Mouse (Mus musculus): ENCODE measurements at regions not wholly inside any gene's neighbourhood (a gene's known extent, or its start where the extent isn't known, plus 50 kb on each side); places are given as distances from the start of the nearest gene placed in this dataset.

- DNase-seq (ENCODE audit: low spot score): no peak
These were observed 54.0 kb upstream of the Satb2 start for GRCm38 (mm10) chr1:57032407-57032806.

GRCm38 (mm10) chr1:57033244-57033643, 54.8 kb upstream of the Satb2 start:
- DNase-seq (ENCODE audit: low spot score): no peak

- DNase-seq (ENCODE audit: low spot score): no peak
These were observed 56.0 kb upstream of the Satb2 start for GRCm38 (mm10) chr1:57034411-57034810.

GRCm38 (mm10) chr1:57036382-57036781, 57.9 kb upstream of the Satb2 start:
- DNase-seq (ENCODE audit: low spot score): no peak

GRCm38 (mm10) chr1:57040201-57040600, 61.8 kb upstream of the Satb2 start:
- DNase-seq (ENCODE audit: low spot score): no peak

- no peak for DNase-seq (ENCODE audit: low spot score)
These were observed 63.1 kb upstream of the Satb2 start for GRCm38 (mm10) chr1:57041578-57041977.

- DNase-seq (ENCODE audit: low spot score): no peak
These were observed 75.4 kb upstream of the Satb2 start for GRCm38 (mm10) chr1:57053836-57054235.

GRCm38 (mm10) chr1:57055976-57056375, 77.5 kb upstream of the Satb2 start:
- no peak for DNase-seq (ENCODE audit: low spot score)

- DNase-seq (ENCODE audit: low spot score): no peak
These were observed 80.8 kb upstream of the Satb2 start for GRCm38 (mm10) chr1:57059216-57059615.

- DNase-seq (ENCODE audit: low spot score): no peak
These were observed 96.8 kb upstream of the Satb2 start for GRCm38 (mm10) chr1:57075221-57075620.

GRCm38 (mm10) chr1:57076696-57077095, 98.2 kb upstream of the Satb2 start:
- no peak for DNase-seq (ENCODE audit: low spot score)

GRCm38 (mm10) chr1:57080306-57080705, 101.9 kb upstream of the Satb2 start:
- no peak for DNase-seq (ENCODE audit: low spot score)

GRCm38 (mm10) chr1:57083134-57083533, 104.7 kb upstream of the Satb2 start:
- no peak for DNase-seq (ENCODE audit: low spot score)

- no peak for DNase-seq (ENCODE audit: low spot score)
These were observed 105.2 kb upstream of the Satb2 start for GRCm38 (mm10) chr1:57083540-57084083.

GRCm38 (mm10) chr1:57095361-57096247, 117.2 kb upstream of the Satb2 start:
- DNase-seq (ENCODE audit: low spot score): no peak

GRCm38 (mm10) chr1:57096248-57096600, 117.8 kb upstream of the Satb2 start:
- no peak for DNase-seq (ENCODE audit: low spot score)

- no peak for DNase-seq (ENCODE audit: low spot score)
These were observed 118.3 kb upstream of the Satb2 start for GRCm38 (mm10) chr1:57096740-57097139.

- DNase-seq (ENCODE audit: low spot score): no peak
These were observed 122.2 kb upstream of the Satb2 start for GRCm38 (mm10) chr1:57100614-57101013.

GRCm38 (mm10) chr1:57107308-57107707, 128.9 kb upstream of the Satb2 start:
- DNase-seq (ENCODE audit: low spot score): no peak

- DNase-seq (ENCODE audit: low spot score): no peak
These were observed 142.2 kb upstream of the Satb2 start for GRCm38 (mm10) chr1:57120678-57121077.

- no peak for DNase-seq (ENCODE audit: low spot score)
These were observed 165.7 kb upstream of the Satb2 start for GRCm38 (mm10) chr1:57144181-57144580.

GRCm38 (mm10) chr1:57155869-57156268, 177.4 kb upstream of the Satb2 start:
- DNase-seq (ENCODE audit: low spot score): no peak

- no peak for DNase-seq (ENCODE audit: low spot score)
These were observed 186.0 kb upstream of the Satb2 start for GRCm38 (mm10) chr1:57164443-57164842.

All from ovary, postnatal 10 days (tissue).